Mouse (Mus musculus) midbrain, embryonic 13.5 days (tissue): ENCODE measurements around the gene Nox3. TPM values are rescaled to one million over a fixed set of nuclear protein-coding genes. Genes with fewer than 3 reads are reported as not detected.

ENCODE experiments used
- ATAC-seq: fragments of 200-750 bp; cut with Nextera tagmentation; 2 replicates; pipeline ENCODE4 v1.8.0; 2017; ENCODE audit warnings: mild to moderate bottlenecking, moderate TSS enrichment, moderate library complexity
- H3K27ac ChIP-seq: fragments of 300-500 bp; sonication (generic); 2 replicates; pipeline ENCODE4 v1.5.1; 2015; ENCODE audit warnings: inconsistent platforms, mild to moderate bottlenecking, moderate library complexity
- H3K27me3 ChIP-seq: fragments of 300-500 bp; sonication (generic); 2 replicates; pipeline ENCODE4 v1.6.1; 2015; ENCODE audit warnings: mild to moderate bottlenecking, inconsistent platforms
- H3K36me3 ChIP-seq: fragments of 300-500 bp; sonication (generic); 2 replicates; pipeline ENCODE4 v1.6.1; 2015; ENCODE audit warnings: mild to moderate bottlenecking, inconsistent platforms
- H3K4me1 ChIP-seq: fragments of 300-500 bp; sonication (generic); replicated peaks from 2 replicates; pipeline ENCODE4 v1.6.1; 2015; ENCODE audit warnings: inconsistent platforms
- H3K4me2 ChIP-seq: fragments of 300-500 bp; sonication (generic); replicated peaks from 2 replicates; pipeline ENCODE4 v1.6.1; 2015; ENCODE audit warnings: moderate library complexity, mild to moderate bottlenecking, inconsistent platforms
- H3K4me3 ChIP-seq: fragments of 300-500 bp; sonication (generic); replicated peaks from 2 replicates; pipeline ENCODE4 v1.5.1; 2015; ENCODE audit warnings: mild to moderate bottlenecking, inconsistent platforms
- H3K9ac ChIP-seq: fragments of 300-500 bp; sonication (generic); replicated peaks from 2 replicates; pipeline ENCODE4 v1.6.1; 2015; ENCODE audit warnings: mild to moderate bottlenecking, inconsistent platforms
- H3K9me3 ChIP-seq: fragments of 300-500 bp; sonication (generic); 2 replicates; pipeline ENCODE4 v1.6.1; 2016; ENCODE audit warnings: mild to moderate bottlenecking, inconsistent platforms
- WGBS: fragments of 180-500 bp; shearing (Covaris S2); methylation state at CpG from one replicate; pipeline ENCODE4 v1.1.7; 2015; 5-methylcytosine and 5-hydroxymethylcytosine counted together
- polyA plus RNA-seq: library from polyadenylated mRNA; unstranded; fragments of >200 nt; fragmentation: Nextera tagmentation; extraction: Ambion mirVana; gene quantifications from 2 replicates; pipeline ENCODE4 v1.2.1, GENCODE M21; 2015

Gene Nox3
- not detected in 2 replicates for polyA plus RNA-seq

- no peaks in the 10 kb centered on the region for H3K4me1 ChIP-seq
- WGBS = 93% methylated on average over 9 of the region's 9 CpGs
These were observed at the start of gene Nox3 for GRCm38 (mm10) chr17:3696161-3696560. Nox3 (minus strand) TSS chr17:3696261.

DNA sequence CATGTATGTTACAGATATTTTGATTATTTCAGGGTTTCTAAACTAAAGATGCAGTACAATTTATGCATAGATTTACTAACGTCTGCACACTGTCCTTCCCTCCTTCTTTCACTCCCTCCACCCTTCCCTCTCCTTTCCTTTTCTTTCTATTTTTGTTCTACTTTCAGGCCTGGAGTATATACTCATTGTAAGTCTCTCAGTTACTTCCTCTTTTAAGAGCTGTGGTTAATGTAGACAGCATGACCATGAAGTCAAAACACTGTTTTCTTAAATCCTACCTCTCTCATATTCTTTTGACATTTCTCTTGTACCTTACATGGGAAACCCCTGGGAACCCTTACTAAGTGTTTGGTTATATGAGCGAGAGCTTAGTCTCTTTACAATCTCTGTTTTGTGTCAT lies 48.3 kb upstream of the Nox3 start:
- no peaks in the 10 kb centered on the region for H3K9me3 ChIP-seq
- no peak overlapping the region for H3K4me2 ChIP-seq
- H3K36me3 ChIP-seq = no peaks in the 10 kb centered on the region
- no peak overlapping the region for H3K27ac ChIP-seq
- ATAC-seq = no peak
- H3K9ac ChIP-seq = no peak overlapping the region
- H3K4me1 ChIP-seq = no peaks in the 10 kb centered on the region
- WGBS = 72% methylated on average over 2 of the region's 2 CpGs
- no peak overlapping the region for H3K4me3 ChIP-seq
- no peaks in the 10 kb centered on the region for H3K27me3 ChIP-seq

More at GRCm38 (mm10) chr17:3696161-3696560, at the start of gene Nox3:
- ATAC-seq = no peak
- no peaks in the 10 kb centered on the region for H3K9me3 ChIP-seq
- H3K4me2 ChIP-seq = no peak within 1 kb of the TSS
- no peak within 1 kb of the TSS for H3K9ac ChIP-seq
- H3K27me3 ChIP-seq = no peaks in the 10 kb centered on the region
- H3K27ac ChIP-seq = no peak within 1 kb of the TSS
- no peak within 1 kb of the TSS for H3K4me3 ChIP-seq
- H3K36me3 ChIP-seq = no peaks in the 10 kb centered on the region

GRCm38 (mm10) chr17:3736936-3737335 lies 40.9 kb upstream of the Nox3 start:
- H3K9ac ChIP-seq = no peak overlapping the region
- 85% methylated on average over 2 of the region's 2 CpGs for WGBS

GRCm38 (mm10) chr17:3734286-3734685 lies 38.2 kb upstream of the Nox3 start:
- H3K27ac ChIP-seq = no peak overlapping the region
- no peak for ATAC-seq
- H3K27me3 ChIP-seq = no peaks in the 10 kb centered on the region
- no peak overlapping the region for H3K4me2 ChIP-seq
- H3K9ac ChIP-seq = no peak overlapping the region
- no peaks in the 10 kb centered on the region for H3K36me3 ChIP-seq
- no peak overlapping the region for H3K4me3 ChIP-seq
- H3K4me1 ChIP-seq = no peaks in the 10 kb centered on the region
- H3K9me3 ChIP-seq = no peaks in the 10 kb centered on the region

More at GRCm38 (mm10) chr17:3736936-3737335, 40.9 kb upstream of the Nox3 start:
- Histone ChIP-seq H3K4me3 (no peak overlapping the region), H3K27me3 (no peaks in the 10 kb centered on the region), H3K9me3 (no peaks in the 10 kb centered on the region), H3K4me1 (no peaks in the 10 kb centered on the region), H3K4me2 (no peak overlapping the region), H3K36me3 (no peaks in the 10 kb centered on the region), H3K27ac (no peak overlapping the region)
- no peak for ATAC-seq

DNA sequence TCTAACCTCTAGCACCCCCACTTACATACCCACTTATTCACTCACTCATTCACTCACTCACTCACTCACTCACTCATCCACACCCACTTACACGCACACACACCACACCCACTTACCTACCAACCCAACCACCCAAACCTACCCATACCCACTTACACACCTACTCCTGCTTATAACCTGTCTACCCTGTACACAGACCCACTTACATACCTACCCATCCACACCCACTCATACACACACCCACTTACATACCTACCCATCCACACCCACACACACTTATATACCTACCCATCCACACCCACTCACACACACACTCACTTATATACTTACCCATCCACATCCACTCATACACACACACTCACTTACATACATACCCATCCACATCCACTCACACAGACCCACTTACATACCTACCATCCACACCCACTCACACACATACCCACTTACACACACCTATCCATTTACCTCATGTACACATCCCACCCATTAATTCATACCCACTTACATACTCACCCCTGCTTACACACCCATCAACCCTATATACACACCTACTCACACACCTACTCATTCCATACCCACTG lies 9.4 kb upstream of the Nox3 start:
- no peak overlapping the region for H3K4me3 ChIP-seq
- H3K4me2 ChIP-seq = no peak overlapping the region
- no peak overlapping the region for H3K27ac ChIP-seq
- no peaks in the 10 kb centered on the region for H3K4me1 ChIP-seq
- H3K36me3 ChIP-seq = no peaks in the 10 kb centered on the region
- ATAC-seq = peak; percentile 66
- H3K27me3 ChIP-seq = no peaks in the 10 kb centered on the region
- WGBS = 97% methylated on average over 1 of the region's 1 CpGs
- H3K9me3 ChIP-seq = no peaks in the 10 kb centered on the region
- no peak overlapping the region for H3K9ac ChIP-seq

DNA sequence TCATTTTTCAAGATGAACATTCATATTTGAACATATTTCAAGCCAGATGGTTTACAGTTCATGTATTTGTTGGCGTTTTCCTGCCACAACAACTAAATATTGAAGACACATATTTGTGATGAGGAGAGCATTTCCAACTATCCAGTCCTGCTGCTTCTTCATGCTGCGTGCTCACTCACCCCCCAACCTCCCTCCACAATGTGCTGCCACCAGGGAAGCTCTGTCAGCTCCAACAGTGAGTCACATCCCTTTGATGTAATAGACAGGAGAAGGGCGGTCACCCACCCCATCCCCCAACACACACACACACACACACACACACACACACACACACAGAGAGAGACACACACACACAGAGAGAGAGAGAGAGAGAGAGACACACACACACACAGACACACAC lies 6.3 kb upstream of the Nox3 start:
- no peak overlapping the region for H3K4me2 ChIP-seq
- H3K9me3 ChIP-seq = no peaks in the 10 kb centered on the region
- no peak for ATAC-seq
- H3K27me3 ChIP-seq = no peaks in the 10 kb centered on the region
- no peak overlapping the region for H3K4me3 ChIP-seq
- H3K36me3 ChIP-seq = no peaks in the 10 kb centered on the region
- 61% methylated on average over 3 of the region's 3 CpGs for WGBS
- no peaks in the 10 kb centered on the region for H3K4me1 ChIP-seq
- H3K9ac ChIP-seq = no peak overlapping the region
- no peak overlapping the region for H3K27ac ChIP-seq

GRCm38 (mm10) chr17:3692817-3693216 lies 3.2 kb downstream of the Nox3 start:
- 61% methylated on average over 8 of the region's 8 CpGs for WGBS
- H3K36me3 ChIP-seq = no peaks in the 10 kb centered on the region
- H3K4me2 ChIP-seq = no peak overlapping the region
- H3K9ac ChIP-seq = no peak overlapping the region
- no peak for ATAC-seq
- H3K9me3 ChIP-seq = no peaks in the 10 kb centered on the region
- H3K4me1 ChIP-seq = peaks cover 10% of the 10 kb centered on the region
- no peak overlapping the region for H3K27ac ChIP-seq
- H3K4me3 ChIP-seq = no peak overlapping the region
- H3K27me3 ChIP-seq = no peaks in the 10 kb centered on the region

- Histone ChIP-seq H3K4me2 (no peak overlapping the region), H3K27ac (0 out of 2 replicates have a peak overlapping the region, but pooled peaks have one; percentile 41), H3K9ac (no peak overlapping the region), H3K9me3 (no peaks in the 10 kb centered on the region), H3K36me3 (no peaks in the 10 kb centered on the region), H3K4me3 (no peak overlapping the region), H3K4me1 (peaks cover 10% of the 10 kb centered on the region), H3K27me3 (no peaks in the 10 kb centered on the region)
- ATAC-seq = no peak
- WGBS = 54% methylated on average over 8 of the region's 8 CpGs
These were observed 5.4 kb downstream of the Nox3 start for GRCm38 (mm10) chr17:3690499-3691258.

DNA sequence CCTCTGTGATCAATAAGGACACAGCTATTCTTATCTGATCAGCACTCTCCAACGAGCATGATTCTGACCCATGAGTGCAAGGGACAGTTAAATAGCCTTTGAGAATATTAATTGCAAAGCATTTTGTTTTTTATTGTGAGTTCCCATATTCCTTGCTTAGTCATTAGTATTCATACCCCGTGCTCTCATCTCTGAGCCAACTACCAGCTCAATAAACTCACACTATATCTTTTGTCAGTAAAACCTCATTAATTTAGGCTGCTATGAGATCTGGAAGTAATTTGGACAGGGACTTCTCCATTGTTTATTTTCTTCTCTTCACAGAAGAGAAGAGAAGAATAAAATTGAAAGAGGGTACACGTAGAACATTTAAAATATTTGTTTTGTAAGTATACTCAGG lies 12.4 kb downstream of the Nox3 start:
- Histone ChIP-seq H3K4me3 (no peak overlapping the region), H3K4me2 (no peak overlapping the region), H3K9me3 (no peaks in the 10 kb centered on the region), H3K9ac (no peak overlapping the region), H3K27me3 (no peaks in the 10 kb centered on the region), H3K36me3 (no peaks in the 10 kb centered on the region), H3K27ac (no peak overlapping the region), H3K4me1 (no peaks in the 10 kb centered on the region)
- ATAC-seq = no peak
- 45% methylated on average over 3 of the region's 3 CpGs for WGBS

DNA sequence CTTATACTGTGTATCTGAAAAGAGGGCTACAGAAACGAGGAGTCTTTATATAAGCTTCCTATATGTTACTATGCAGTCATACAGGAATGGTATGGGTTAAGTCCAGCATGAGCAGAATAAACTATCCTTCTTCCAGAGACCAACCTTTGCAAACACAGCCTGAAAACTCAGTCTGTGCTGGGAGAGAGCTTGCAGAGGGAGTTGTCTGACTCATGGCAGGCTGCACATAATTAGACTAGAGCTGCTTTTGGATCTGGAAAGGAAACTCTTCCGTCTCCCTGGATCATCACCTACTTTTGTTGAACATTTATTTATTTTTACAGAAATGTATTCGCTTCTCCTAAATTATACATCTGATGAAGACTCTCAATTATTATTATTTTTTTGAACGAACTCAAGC lies 26.8 kb downstream of the Nox3 start:
- H3K36me3 ChIP-seq = no peaks in the 10 kb centered on the region
- ATAC-seq = no peak
- no peak overlapping the region for H3K9ac ChIP-seq
- no peaks in the 10 kb centered on the region for H3K9me3 ChIP-seq
- WGBS = 88% methylated on average over 4 of the region's 4 CpGs
- H3K4me3 ChIP-seq = no peak overlapping the region
- H3K27ac ChIP-seq = no peak overlapping the region
- H3K4me1 ChIP-seq = no peaks in the 10 kb centered on the region
- H3K27me3 ChIP-seq = no peaks in the 10 kb centered on the region
- no peak overlapping the region for H3K4me2 ChIP-seq

GRCm38 (mm10) chr17:3667287-3667686 lies 28.8 kb downstream of the Nox3 start:
- no peaks in the 10 kb centered on the region for H3K27me3 ChIP-seq
- WGBS = 66% methylated on average over 4 of the region's 4 CpGs
- no peaks in the 10 kb centered on the region for H3K9me3 ChIP-seq
- no peak overlapping the region for H3K4me3 ChIP-seq
- H3K9ac ChIP-seq = no peak overlapping the region
- no peaks in the 10 kb centered on the region for H3K36me3 ChIP-seq
- H3K4me1 ChIP-seq = no peaks in the 10 kb centered on the region
- H3K27ac ChIP-seq = no peak overlapping the region
- no peak overlapping the region for H3K4me2 ChIP-seq
- 0 out of 2 replicates have a peak, but pooled peaks have one; percentile 24 for ATAC-seq

GRCm38 (mm10) chr17:3665321-3665720 lies 30.7 kb downstream of the Nox3 start:
- Histone ChIP-seq H3K4me3 (no peak overlapping the region), H3K4me1 (no peaks in the 10 kb centered on the region), H3K9ac (no peak overlapping the region), H3K27me3 (no peaks in the 10 kb centered on the region), H3K9me3 (no peaks in the 10 kb centered on the region), H3K4me2 (no peak overlapping the region), H3K36me3 (no peaks in the 10 kb centered on the region), H3K27ac (no peak overlapping the region)
- 85% methylated on average over 4 of the region's 4 CpGs for WGBS
- no peak for ATAC-seq
